Mouse (Mus musculus) embryonic facial prominence, embryonic 15.5 days (tissue): ENCODE data around the gene Txndc17. TPM values are rescaled to one million over a fixed set of nuclear protein-coding genes. Genes with fewer than 3 reads are reported as not detected.

Experiments
- ATAC-seq: fragments of 200-750 bp; cut with Nextera tagmentation; 2 replicates; pipeline ENCODE4 v1.8.0; 2017; ENCODE audit warnings: low read depth, moderate TSS enrichment; ENCODE audit not compliant: insufficient number of reproducible peaks, low FRiP score, low TSS enrichment
- H3K27ac ChIP-seq: fragments of 300-500 bp; sonication (generic); replicated peaks from 2 replicates; pipeline ENCODE4 v1.5.1; 2015; ENCODE audit warnings: mild to moderate bottlenecking, inconsistent platforms
- H3K27me3 ChIP-seq: fragments of 300-500 bp; sonication (generic); 2 replicates; pipeline ENCODE4 v1.6.1; 2015; ENCODE audit warnings: inconsistent platforms
- H3K36me3 ChIP-seq: fragments of 300-500 bp; sonication (generic); 2 replicates; pipeline ENCODE4 v1.6.1; 2015; ENCODE audit warnings: mild to moderate bottlenecking, inconsistent platforms
- H3K4me1 ChIP-seq: fragments of 300-500 bp; sonication (generic); 2 replicates; pipeline ENCODE4 v1.6.1; 2015; ENCODE audit warnings: inconsistent platforms
- H3K4me2 ChIP-seq: fragments of 300-500 bp; sonication (generic); replicated peaks from 2 replicates; pipeline ENCODE4 v1.6.1; 2015; ENCODE audit warnings: mild to moderate bottlenecking, inconsistent platforms
- H3K4me3 ChIP-seq: fragments of 300-500 bp; sonication (generic); replicated peaks from 2 replicates; pipeline ENCODE4 v1.5.1; 2015; ENCODE audit warnings: mild to moderate bottlenecking, inconsistent platforms
- H3K9ac ChIP-seq: fragments of 300-500 bp; sonication (generic); 2 replicates; pipeline ENCODE4 v1.6.1; 2015; ENCODE audit warnings: inconsistent platforms
- H3K9me3 ChIP-seq: fragments of 300-500 bp; sonication (generic); replicated peaks from 2 replicates; pipeline ENCODE4 v1.6.1; 2016; ENCODE audit warnings: inconsistent platforms
- WGBS: fragments of 180-500 bp; shearing (Covaris S2); methylation state at CpG from one replicate; pipeline ENCODE4 v1.1.7; 2015; 5-methylcytosine and 5-hydroxymethylcytosine counted together
- polyA plus RNA-seq: library from polyadenylated mRNA; unstranded; fragments of >200 nt; fragmentation: Nextera tagmentation; extraction: Ambion mirVana; gene quantifications from 2 replicates; pipeline ENCODE4 v1.2.1, GENCODE M21; 2015

The Txndc17 gene
- polyA plus RNA-seq, 1 experiment from 2014 or later: 254 TPM

DNA sequence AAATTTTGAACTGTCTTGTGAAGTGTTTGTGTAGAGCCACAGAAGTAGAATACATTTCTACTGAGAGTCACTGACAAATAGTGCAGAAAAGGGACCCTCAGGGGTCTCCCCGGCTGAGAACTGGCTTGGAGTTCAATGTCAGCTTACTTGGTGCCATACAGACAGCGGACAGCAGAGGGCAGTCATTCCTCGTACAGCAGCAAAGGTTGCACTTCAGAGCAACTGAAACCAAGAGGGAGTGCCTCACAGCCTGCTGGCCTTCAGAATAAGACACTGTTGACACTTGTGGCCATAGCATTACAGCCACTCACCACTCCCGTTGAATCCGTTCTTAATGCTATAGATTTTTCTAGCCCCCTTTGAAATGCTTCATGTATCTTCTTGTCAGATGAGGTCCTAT, 17.5 kb downstream of the Txndc17 start:
- H3K4me2 ChIP-seq: no peak overlapping the region
- ATAC-seq: no peak
- H3K27me3 ChIP-seq: no peaks in the 10 kb centered on the region
- no peak overlapping the region for H3K4me3 ChIP-seq
- H3K4me1 ChIP-seq: no peaks in the 10 kb centered on the region
- 10% methylated on average over 5 of the region's 5 CpGs for WGBS
- no peaks in the 10 kb centered on the region for H3K36me3 ChIP-seq
- H3K9me3 ChIP-seq: no peaks in the 10 kb centered on the region
- H3K9ac ChIP-seq: no peak overlapping the region
- H3K27ac ChIP-seq: no peak overlapping the region

DNA sequence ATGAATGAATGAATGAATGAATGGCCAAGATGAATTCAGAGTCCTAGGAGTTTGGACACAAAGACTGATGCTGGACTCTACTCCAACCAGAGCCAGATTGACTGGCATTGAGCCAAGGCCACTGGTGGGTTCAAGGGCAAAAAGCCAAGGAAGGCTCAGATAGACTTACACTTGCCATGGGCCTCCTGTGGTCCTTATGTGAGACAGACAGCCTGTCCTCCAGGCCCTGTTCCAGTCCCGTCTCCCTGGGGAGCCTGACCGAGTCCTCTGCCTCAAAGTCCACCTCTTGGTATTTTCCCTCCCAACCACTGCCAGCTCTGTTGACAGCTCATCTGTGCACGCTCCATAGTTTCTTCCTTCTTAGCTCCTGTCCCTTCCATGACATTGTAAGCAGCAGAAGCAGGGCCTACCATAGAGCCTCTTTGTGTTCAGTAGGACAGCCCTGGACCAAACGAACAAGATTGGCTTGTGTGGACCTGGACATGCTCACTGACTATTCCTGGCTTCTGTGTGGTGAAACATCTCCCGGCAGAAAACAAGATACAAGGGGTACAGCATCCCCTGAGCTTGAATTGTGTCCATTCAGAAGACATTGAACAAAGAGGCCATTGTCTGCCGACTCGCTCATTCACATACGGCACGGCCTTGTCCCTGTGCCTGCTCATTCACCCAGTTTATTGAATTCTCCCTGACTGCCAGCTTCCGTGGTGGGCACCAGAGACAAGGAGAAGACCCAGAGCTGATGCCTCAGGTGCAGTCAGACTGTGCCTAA, 18.9 kb downstream of the Txndc17 start:
- no peak overlapping the region for H3K27ac ChIP-seq
- no peaks in the 10 kb centered on the region for H3K4me1 ChIP-seq
- 51% methylated on average over 10 of the region's 10 CpGs for WGBS
- no peaks in the 10 kb centered on the region for H3K36me3 ChIP-seq
- no peaks in the 10 kb centered on the region for H3K9me3 ChIP-seq
- no peak for ATAC-seq
- no peak overlapping the region for H3K4me3 ChIP-seq
- no peak overlapping the region for H3K9ac ChIP-seq
- H3K4me2 ChIP-seq: no peak overlapping the region
- H3K27me3 ChIP-seq: no peaks in the 10 kb centered on the region

DNA sequence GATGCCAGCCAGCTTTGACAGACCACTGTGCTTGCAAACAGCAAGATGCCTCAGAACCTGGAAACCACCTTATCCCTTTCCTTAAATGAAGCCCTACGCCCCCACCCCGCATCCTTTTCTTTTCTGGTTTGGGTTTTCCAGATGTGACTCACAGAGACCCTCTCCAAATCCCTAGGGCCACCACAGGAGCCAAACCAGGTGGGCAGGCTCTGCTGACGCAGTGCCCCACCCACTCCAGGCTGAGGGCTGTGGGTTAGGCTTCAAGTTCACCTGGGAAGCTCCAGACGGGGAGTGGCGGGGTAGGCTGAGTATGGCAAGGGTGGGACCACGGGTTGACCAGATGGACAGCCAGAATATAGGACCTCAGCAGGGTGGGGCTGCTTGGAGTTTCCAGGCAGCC, 19.6 kb downstream of the Txndc17 start:
- Histone ChIP-seq H3K4me2 (no peak overlapping the region), H3K4me3 (no peak overlapping the region), H3K27ac (no peak overlapping the region), H3K36me3 (no peaks in the 10 kb centered on the region), H3K27me3 (no peaks in the 10 kb centered on the region), H3K4me1 (no peaks in the 10 kb centered on the region), H3K9ac (no peak overlapping the region), H3K9me3 (no peaks in the 10 kb centered on the region)
- 83% methylated on average over 6 of the region's 6 CpGs for WGBS
- ATAC-seq: no peak

DNA sequence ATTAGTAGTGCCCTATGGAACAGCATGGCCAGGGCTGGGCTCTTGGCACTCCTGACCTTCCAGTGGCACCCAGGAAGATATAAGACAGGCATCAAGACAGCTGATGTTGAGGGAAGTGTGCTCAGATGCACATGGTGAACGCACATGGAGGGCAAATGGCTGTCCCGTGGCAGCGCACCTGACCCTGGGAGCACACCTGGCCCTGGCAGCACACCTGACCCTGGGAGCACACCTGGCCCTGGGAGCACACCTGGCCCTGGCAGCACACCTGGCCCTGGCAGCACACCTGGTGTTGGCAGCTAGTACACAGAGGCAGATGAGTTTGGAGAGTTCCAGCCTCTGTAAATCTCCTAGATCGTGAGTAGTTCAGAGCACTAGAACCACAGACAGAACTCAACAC, 21.2 kb downstream of the Txndc17 start:
- ATAC-seq: no peak
- Histone ChIP-seq H3K27ac (no peak overlapping the region), H3K36me3 (no peaks in the 10 kb centered on the region), H3K9ac (no peak overlapping the region), H3K27me3 (no peaks in the 10 kb centered on the region), H3K4me2 (no peak overlapping the region), H3K4me3 (no peak overlapping the region), H3K4me1 (no peaks in the 10 kb centered on the region), H3K9me3 (no peaks in the 10 kb centered on the region)
- 93% methylated on average over 4 of the region's 4 CpGs for WGBS

DNA sequence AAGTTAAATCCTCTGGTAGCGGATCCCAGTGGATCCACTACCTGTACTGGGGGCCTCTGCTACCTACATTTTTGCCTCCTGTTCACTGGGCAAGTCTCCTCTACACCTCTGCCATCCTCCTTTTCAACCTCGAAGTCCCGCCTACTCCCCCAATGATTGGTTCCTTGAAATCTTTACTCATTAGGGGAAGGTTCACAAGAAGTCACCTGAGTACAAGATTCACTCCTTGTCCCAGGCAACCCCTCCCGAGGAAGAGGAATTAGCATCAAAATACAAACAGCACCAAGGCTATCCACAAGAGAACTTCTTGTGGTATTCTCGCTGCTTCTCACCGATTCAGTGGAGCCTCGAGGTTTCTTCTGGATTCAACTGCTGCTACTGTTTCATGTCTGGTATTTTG, 24.7 kb downstream of the Txndc17 start:
- Histone ChIP-seq H3K4me2 (no peak overlapping the region), H3K36me3 (no peaks in the 10 kb centered on the region), H3K27ac (no peak overlapping the region), H3K4me3 (no peak overlapping the region), H3K9me3 (no peaks in the 10 kb centered on the region), H3K4me1 (no peaks in the 10 kb centered on the region), H3K9ac (no peak overlapping the region), H3K27me3 (no peaks in the 10 kb centered on the region)
- 84% methylated on average over 7 of the region's 7 CpGs for WGBS
- ATAC-seq: no peak

DNA sequence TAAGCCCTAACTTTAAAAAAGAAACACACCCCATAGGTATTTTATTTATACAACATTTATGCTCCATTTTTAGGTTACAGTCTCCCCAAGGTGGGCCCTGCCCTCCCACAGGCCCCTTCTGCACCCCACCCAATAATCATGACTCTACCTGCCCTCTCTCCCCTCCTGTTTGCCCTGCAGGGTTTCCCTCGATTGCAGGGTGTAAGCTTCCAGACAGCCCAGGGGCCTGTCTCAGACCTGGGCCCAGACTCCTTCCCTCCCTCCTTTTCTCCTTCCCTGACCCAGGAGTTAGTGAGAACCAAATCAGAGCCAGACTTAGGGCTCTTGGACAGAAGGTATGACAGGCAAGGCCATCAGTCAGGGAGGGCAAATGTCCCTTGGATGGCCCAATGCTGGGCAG, 25.6 kb downstream of the Txndc17 start:
- ATAC-seq: no peak
- no peak overlapping the region for H3K4me3 ChIP-seq
- H3K27ac ChIP-seq: no peak overlapping the region
- no peaks in the 10 kb centered on the region for H3K9me3 ChIP-seq
- H3K4me1 ChIP-seq: no peaks in the 10 kb centered on the region
- 32% methylated on average over 1 of the region's 1 CpGs for WGBS
- no peak overlapping the region for H3K4me2 ChIP-seq
- no peaks in the 10 kb centered on the region for H3K36me3 ChIP-seq
- H3K9ac ChIP-seq: no peak overlapping the region
- H3K27me3 ChIP-seq: no peaks in the 10 kb centered on the region

DNA sequence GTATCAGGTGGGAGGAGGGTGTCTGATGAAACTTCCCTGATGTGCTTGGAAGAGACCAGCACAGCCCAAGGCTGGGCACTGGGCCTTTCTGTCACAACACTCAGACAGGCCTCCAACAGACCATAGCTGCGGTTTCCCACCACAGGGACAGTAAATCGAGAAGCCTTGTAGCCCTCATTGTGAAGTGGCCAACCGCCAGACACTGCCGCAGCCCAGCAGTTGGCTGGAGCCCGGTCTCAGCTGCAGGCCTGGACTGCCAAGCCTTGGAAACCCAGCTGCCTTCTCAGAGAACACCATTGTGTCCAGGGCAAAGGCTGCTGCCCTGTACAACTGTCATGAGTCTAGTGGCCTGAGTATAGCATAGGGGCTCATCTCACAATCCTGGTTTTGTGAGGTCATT, 26.7 kb downstream of the Txndc17 start:
- 0 out of 2 replicates have a peak, but pooled peaks have one; percentile 7 for ATAC-seq
- WGBS: 70% methylated on average over 5 of the region's 5 CpGs
- no peak overlapping the region for H3K27ac ChIP-seq

DNA sequence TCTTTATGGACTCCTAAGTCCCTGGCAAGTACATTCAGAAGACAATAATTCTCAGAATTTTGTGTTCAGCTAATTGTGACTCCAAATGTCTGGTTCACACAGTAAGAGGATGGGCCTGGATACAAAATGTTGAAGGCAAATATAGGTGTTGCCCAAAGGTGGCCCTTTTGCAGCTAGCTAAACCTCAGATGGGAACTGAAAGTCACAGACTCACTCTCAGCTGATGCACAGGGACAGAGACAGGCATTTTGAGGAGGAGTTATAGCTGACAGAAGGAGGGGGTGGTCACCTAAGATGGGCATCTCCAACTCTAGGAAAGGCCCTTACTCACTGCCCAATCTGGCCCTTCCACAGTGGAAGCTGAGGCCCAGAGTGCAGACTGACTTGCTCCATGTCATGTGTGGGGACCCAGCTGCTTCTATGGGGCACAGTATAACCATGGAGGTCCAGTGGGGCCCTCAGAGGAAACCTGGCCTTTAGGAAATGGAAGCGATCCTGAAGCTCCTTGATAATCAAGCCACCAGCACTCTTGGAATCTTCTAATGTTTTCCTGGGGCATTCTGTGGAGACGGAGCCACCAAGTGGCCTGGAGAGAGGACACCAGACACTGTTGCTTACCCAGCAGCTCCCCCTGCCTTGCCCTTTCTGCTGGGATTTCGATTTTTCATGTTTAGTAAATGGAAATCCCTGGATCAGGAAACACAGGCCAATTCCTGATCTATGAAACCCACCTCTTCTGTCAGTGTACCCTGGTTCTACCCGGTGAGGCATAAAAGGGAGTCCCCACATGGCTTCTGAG, 32.9 kb downstream of the Txndc17 start:
- no peak for ATAC-seq
- 68% methylated on average over 4 of the region's 4 CpGs for WGBS
- H3K4me2 ChIP-seq: no peak overlapping the region
- H3K27ac ChIP-seq: no peak overlapping the region
- H3K9me3 ChIP-seq: no peaks in the 10 kb centered on the region
- H3K36me3 ChIP-seq: no peaks in the 10 kb centered on the region
- H3K4me3 ChIP-seq: no peak overlapping the region
- H3K4me1 ChIP-seq: no peaks in the 10 kb centered on the region
- no peak overlapping the region for H3K9ac ChIP-seq
- no peaks in the 10 kb centered on the region for H3K27me3 ChIP-seq

More for the DNA sequence above, 26.7 kb downstream of the Txndc17 start:
- Histone ChIP-seq H3K9me3 (no peaks in the 10 kb centered on the region), H3K9ac (no peak overlapping the region), H3K4me2 (no peak overlapping the region), H3K4me1 (no peaks in the 10 kb centered on the region), H3K36me3 (no peaks in the 10 kb centered on the region), H3K4me3 (no peak overlapping the region), H3K27me3 (no peaks in the 10 kb centered on the region)

DNA sequence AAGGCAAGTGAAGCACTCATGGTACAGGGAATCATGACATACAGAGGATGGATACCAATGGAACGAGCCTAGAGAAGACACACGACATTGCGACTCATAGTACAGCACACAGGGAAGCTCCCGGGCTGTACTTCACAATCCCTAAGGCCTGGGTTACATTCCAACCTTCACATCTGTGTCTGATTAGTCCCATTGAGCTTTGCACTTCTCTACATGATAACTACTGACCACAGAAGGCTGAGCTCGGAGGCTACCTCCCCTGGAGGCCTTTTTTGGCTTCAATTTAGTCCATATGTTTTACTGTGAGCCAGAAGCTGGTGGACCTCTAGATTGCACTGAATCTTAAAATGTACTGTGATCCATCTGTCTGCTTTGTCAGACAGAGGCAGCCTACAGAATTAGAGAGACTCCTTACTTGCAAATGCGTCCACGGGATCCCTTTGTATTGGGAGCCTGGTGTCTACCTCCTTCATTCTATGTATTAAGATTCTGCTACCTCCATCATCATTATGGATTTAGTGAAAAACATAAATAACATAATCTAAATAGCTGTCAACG, 37.9 kb downstream of the Txndc17 start:
- no peak for ATAC-seq
- H3K27ac ChIP-seq: no peak overlapping the region
- no peak overlapping the region for H3K4me3 ChIP-seq
- H3K9me3 ChIP-seq: no peaks in the 10 kb centered on the region
- H3K27me3 ChIP-seq: no peaks in the 10 kb centered on the region
- H3K4me2 ChIP-seq: no peak overlapping the region
- 45% methylated on average over 8 of the region's 8 CpGs for WGBS
- no peaks in the 10 kb centered on the region for H3K36me3 ChIP-seq
- no peaks in the 10 kb centered on the region for H3K4me1 ChIP-seq
- no peak overlapping the region for H3K9ac ChIP-seq

DNA sequence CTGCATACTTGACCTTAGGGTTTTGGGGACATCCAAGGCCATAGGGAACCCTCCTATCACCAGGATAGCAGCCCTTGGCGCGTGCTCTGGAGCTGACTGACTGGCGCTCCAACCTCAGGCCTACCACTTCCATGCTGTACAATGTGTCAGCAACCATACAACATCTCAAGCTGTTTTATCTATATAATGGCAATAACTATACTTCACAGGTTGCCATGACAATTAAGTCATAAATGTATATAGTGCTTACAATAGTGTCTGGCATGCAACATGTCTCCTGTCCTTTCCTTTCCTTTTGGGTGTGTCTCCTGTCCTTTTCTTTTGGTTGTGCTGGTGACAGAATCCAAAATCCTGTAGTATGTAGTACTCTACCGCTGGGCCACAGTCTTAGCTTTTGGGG, 48.3 kb downstream of the Txndc17 start:
- Histone ChIP-seq H3K4me1 (no peaks in the 10 kb centered on the region), H3K4me2 (no peak overlapping the region), H3K36me3 (no peaks in the 10 kb centered on the region), H3K9me3 (no peaks in the 10 kb centered on the region), H3K27me3 (no peaks in the 10 kb centered on the region), H3K4me3 (no peak overlapping the region), H3K9ac (no peak overlapping the region), H3K27ac (no peak overlapping the region)
- WGBS: 98% methylated on average over 4 of the region's 4 CpGs
- no peak for ATAC-seq

DNA sequence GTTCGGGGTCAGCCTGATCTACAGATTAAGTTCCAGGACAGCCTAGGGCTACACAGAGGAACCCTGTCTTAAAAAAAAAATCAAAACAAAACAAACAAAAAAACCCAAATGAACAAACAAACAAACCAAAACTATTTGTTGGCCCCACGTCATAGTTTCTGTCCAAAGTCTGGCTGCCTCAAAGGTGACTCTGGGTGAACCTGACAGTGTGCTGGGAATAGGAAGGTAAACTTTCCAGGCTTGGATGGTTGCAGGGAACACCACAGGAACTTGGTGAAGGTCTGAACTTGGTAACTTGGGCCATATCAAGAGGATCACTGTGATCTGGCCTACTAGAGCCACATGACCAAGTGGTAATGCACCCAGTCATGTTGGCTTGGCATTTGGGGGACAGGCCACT, 49.1 kb downstream of the Txndc17 start:
- 66% methylated on average over 2 of the region's 2 CpGs for WGBS
- ATAC-seq: no peak
- H3K9ac ChIP-seq: no peak overlapping the region

More for the DNA sequence above, 49.1 kb downstream of the Txndc17 start:
- Histone ChIP-seq H3K9me3 (no peaks in the 10 kb centered on the region), H3K4me1 (no peaks in the 10 kb centered on the region), H3K27ac (no peak overlapping the region), H3K36me3 (no peaks in the 10 kb centered on the region), H3K4me3 (no peak overlapping the region), H3K4me2 (no peak overlapping the region), H3K27me3 (no peaks in the 10 kb centered on the region)
